Mouse (Mus musculus) MEL-GATA-1-ER (cell line): ENCODE results near the gene Ltf.

Experiments used
- DNase-seq: peaks from one replicate; pipeline ENCODE4 v3.0.0-alpha.2; 2012; ENCODE audit warnings: low read depth; ENCODE audit errors: extremely low read depth

The Ltf gene

DNA sequence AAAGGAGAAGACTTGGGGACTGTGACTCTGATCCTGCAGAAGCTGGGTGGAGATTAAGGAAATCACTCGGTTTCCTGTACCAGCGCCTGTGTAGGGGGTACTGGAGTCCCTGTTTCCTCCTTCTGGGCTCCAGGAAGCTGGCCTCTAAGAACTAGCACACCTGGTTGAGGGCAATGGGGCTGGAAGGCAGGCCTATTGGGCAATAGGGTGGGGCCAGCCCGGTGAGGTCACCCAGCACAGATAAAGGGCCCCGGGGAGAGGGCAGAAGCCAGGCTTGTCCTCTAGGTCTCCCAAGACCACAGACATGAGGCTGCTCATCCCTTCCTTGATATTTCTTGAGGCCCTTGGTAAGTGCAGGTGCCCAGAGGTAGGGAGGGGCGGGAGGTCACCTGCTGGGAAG lies at the start of gene Ltf:
Gene Ltf, plus strand, starts transcription at position 250 of the 400 bp plus-strand sequence.
- DNase-seq: no peak

DNA sequence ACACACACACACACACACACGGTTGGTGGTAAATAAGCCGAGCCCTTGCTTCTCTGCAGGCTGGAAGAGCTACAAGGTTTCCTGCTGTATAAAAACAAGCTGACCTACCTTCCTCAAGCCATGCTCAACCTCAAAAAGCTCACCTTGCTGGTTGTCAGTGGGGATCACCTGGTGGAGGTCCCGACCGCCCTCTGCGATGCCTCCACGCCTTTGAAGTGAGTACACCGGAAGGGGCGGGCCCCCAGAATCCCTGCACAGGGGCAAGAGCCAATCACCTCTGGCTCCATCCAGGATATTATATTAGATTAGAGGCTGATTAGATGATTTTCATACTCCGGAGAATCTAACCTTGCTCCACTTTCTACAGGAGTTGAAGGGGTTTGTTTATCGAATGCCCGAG lies 39.7 kb upstream of the Ltf start:
- DNase-seq: no peak

DNA sequence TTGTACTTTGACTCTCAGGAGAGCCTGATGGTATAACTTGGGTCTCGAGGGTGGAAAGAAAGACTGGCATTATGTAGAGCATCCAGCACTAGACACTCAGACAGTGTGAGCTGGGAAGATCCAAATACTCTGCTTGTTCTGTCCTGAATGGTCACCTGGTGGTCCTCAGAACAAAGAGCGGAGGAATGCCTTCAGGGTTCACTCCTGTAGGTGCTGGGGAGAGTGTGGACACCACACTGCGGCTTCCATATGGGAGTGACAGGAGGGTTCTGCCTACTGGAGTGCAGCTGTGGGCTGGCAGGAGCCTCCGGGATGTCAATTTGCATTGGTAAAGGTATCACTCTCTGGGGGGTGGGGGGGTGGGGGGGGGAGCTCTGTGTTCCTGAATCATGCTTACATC lies 36.7 kb upstream of the Ltf start:
- DNase-seq: no peak

DNA sequence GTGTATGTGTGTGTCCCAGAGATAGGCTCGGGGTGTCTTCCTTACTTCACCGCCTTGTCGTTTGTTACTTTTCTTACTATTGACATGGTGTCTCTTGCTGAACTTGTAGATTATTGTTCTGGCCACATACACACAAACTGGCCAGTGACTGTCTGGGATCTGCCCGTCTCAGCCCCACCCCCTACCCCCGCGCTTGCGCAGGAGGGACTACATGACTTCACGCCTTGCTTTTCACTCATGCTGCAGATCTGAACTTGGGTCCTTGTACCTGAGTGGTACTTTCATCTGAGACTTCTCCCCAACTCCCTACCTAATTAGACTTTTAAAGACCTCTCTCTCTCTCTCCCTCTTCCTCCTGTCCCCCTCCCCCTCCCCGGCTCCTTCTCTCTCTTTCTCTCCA lies 35.0 kb upstream of the Ltf start:
- no peak for DNase-seq

DNA sequence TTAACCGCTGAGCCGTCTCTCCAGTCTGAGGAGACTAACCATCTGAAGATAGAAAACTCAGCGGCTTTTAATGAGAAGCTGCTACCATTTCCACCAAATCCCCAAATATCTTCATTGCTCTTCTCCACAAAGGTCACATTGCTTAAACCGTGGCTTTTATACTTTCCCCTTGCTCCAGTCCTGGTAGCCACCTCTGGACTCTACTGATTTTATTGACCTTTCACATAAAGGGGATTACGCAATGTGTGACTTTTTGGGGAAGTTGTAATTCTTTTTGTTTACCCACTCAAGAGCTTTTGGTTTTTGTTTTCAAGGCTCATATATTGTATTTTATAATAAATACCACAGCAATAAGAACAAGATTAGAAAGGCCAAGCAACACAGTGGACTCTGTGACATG lies 33.5 kb upstream of the Ltf start:
- no peak for DNase-seq

DNA sequence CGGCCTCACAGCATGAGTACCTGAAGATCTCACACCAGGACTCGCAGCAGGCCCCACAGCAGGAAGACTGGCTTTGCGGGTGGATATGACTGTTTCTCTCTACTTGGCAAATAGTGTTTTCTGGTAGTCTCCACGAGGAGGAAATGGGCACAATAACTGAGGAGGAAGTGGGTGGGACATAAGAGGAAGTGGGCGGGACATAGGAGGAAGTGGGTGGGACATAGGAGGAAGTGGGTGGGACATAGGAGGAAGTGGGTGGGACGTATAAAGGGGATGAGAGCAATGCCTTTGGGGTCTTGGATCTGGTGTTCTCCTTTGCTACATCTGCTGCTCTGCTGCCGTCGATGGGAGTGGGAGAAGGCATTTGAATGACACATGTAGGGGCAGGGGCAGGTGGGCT lies 33.1 kb upstream of the Ltf start:
- DNase-seq: no peak

DNA sequence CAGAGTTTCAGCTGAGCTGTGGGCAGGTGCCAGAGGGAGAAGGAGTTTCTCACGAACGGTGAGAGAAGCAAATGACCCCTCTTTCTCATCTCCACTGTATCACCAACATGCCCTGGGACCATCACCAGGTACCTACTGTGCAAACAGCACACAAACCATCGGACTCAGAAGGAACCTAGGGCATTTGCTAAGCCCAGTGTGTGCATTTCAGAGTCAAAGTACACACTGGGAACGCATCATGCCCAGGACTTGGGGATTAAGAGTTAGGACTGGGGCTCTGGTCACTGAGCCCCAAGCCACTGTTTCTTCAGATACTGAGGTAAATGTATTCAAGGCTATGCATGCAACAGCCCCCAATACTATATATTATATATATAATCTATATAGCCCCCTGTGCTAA lies 31.7 kb upstream of the Ltf start:
- no peak for DNase-seq

DNA sequence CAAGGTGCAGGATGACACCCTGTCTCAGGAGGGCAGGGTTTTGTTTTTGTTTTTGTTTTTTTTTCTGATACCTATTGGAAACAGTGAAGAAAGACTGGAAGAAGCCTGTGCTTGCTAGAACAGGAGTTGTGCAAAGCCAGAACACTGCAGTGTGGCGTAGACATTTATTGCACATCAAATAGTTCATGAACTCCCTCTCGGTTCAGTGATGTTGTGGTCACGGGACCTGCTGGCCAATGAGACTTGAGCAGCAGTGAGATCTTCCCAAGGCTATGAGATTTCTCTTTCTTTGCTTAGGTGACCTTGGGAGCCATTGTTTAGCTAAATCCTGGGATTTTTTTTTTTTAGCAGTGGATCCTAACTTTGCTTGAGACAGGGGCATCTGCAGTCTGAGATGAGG lies 31.0 kb upstream of the Ltf start:
- no peak for DNase-seq

DNA sequence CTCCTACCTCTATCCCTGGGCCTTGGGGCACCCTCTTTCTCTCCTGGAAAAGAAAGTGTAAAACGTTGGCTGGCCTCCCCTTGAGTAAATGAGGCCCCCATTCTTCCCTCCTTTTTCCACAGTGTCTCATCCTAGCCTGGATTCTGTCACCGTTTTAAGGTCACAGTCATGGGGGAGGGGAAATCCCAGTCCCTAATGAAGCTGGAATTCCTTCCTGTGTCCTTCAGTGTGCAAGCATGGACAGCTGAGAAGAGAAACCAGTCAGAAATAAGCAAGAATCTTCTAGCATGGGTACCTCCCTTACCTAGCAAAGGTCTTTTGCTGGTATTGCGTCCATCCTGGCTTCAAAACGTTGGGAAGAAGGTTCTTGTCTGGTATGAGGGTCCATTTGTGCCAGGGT lies 29.9 kb upstream of the Ltf start:
- no peak for DNase-seq

DNA sequence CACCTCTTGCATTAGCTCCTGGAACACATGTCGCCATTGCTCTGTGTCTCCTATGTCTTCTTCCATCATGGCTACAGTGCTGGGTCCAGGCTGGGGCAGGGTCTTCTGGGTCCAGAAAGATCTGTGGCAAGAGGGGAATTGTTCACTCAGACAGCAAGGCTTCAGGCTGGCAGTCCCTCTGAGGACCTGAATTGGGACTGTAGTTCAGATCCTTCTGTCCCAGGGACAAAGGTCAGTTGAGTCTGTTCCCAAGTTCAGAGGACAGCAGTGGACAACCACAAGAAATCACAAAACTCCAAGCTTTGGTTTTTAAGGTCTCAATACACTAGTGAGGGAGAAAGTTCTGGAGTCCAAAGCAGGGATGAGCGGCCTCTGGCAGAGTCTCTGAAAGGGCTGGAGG lies 29.5 kb upstream of the Ltf start:
- no peak for DNase-seq

DNA sequence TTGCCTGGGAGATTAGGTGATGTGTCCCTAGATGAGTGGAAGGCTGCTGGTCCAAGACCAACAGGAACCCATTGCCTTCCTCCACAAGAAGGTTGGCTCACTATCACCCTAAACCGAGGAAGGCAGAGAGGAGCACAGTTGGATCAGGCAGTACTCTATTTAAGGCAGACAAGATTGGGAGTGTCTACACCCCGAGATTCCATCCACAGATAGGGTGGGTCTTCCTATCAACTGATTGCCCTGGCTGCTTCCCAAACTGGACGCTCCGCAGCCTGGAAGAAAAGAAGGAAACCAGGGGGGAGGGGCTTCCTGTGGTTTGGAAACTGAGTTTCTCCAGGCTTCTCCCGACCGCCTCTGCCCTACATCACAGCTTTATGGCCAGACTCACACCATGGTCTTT lies 28.9 kb upstream of the Ltf start, which contains the start of gene Rtp3:
Gene Rtp3, minus strand, starts transcription at position 380 of the 400 bp plus-strand sequence.
- no peak for DNase-seq

DNA sequence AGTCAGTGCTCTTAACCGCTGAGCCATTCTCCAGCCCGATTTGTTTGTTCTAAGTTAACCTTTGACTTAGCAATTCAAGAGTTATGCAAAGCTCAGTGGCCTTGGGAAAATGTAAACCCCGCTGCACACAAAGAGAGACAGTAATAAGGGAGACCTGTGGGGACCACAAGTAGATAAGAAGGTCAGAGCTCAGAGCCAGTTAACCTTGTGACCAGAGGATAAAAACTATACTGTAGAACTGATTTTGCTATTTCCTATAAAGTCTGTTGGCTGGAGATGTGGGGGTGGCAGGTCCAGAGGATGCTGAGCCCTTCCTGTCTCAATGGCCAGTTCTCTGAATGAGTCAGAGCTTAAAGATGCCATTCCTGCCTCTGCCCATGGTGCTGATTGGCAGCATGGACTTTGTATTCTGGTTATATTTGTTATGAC lies 25.8 kb upstream of the Ltf start:
- DNase-seq: no peak

DNA sequence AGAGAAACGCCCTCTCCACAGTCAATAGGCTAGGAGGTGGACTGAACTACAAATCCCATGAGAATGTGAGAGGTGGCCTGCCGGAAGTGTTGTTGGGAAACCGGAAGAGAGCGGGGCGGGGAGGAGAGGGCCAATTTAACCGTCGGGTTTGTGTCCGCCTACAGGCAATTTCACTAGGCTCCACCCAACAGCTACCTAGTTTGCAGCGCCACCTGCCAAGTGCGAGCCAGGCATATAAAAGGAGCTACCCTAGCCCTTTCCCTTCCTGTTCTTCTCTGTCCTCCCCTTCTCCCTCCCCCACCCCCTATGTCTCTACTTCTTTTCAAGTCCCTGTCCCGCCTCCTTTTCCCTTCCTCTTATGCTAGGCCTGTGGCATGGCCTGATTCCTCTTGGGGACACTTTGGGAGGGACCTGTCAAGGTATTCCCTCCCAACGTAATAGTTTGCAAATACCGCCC lies 24.3 kb upstream of the Ltf start:
- peak; percentile 77 for DNase-seq

DNA sequence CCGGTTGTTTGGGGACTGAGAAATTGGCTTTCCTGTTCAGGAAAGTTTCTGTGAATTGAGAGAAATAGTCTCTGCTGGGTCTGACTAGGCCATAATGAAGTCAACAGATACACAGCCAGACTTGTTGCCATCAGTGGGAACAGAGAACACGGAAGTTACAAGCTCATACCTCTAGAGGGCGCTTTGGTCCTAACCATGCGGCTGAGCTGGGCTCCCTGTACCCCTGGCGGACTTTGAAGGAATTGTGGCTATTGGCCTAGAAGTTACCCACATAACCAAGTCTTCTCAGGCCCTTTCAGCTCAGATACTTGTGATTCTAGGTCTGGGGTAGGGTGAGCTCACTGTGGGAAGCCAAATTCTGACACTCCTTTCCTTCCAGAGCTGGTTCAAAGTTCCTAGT lies 21.8 kb upstream of the Ltf start:
- peak; percentile 82 for DNase-seq

DNA sequence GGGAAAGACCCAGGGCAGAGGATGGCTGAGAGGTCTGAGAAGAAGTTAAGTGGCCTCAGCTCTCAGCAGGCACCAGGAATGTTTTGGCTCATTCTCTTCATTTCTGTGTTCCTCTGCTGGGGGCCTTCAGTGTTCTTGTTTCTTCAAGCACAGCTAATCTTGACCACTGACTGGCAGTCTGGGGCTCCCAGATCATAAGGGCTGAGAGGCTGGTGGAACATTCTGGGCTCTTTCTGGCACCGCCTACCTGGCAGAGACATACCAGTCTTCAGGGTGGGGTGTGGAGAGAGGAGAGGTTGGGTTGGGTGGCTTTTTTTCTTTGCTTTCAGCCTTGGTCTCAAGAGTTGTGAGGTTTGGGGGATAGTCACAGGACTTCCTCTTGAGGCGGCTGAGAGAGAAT lies 20.0 kb upstream of the Ltf start:
- DNase-seq: no peak

DNA sequence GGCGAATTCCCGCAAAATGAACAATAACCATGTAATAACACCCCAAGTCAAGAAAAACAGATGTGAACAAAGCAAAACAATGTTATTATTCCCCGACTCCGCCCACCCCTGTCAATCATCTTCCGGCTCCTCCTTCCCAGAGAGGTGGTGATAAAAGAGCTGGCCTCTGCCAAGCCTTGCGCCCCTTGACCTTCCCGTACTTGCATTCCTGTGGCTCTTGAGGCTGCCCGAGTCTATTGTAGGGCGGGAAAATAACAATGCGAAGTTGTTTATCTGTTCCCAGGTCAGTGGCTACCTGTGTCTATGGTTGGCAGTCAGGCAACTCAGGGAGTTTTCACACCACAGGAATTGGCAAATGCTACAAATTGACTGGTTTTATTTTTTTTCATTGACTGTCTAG lies 19.2 kb upstream of the Ltf start:
- DNase-seq: no peak

DNA sequence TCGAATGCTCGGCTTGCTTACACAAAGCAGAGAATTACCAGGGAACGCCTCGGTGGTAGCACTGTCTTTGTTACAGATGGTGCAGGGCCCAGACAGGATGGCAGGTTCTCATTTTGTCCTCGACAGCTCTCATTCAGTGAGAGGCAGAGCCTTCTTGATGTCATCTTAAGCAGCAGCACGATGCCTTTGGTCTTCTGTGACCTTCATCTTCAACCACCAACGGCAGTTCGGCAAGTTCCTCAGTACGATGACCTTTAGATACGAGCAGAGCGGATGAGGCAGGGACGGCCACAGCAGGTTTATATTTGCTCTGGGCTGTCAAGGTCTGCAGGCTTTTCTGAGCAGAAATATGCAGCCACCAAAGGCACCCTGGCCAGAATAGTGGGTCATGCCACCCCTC lies 17.4 kb upstream of the Ltf start:
- DNase-seq: no peak

DNA sequence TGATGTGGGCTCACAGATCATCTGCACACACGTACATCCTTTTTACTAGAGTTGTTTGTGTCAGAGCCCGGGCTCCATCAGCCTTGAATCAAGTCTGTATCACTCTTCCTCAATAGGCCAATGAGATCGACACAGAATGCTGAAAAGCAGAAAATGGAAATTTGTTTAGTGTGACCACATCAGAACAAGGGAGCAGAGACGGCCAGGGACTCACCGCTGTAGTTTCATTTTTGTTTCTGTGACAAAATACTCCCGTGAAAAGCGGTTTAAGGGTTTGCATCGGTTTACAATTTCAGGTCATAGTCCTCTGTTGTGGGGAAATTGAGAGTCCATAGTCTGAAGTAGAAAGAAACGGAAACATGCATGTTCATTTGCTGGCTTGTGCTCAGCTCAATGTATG lies 15.8 kb upstream of the Ltf start:
- DNase-seq: no peak

DNA sequence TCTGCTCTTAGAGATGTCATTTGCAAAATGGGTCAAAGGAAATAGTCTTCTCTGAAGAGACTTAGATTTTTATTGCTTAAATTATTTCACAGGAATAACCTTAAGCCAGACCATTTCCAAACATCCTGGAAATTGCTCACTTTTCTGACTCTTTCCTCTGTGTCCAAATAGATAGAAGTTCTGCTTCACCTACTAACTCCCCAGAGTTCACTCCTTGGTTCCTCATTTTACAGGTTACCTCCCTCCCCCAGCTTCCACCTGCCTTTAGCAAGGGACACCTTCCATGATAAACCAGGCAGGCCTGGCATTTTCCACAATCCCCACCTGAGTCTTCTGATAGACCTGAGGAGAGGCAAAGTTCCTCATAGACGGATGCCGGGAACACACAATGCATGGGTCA lies 12.5 kb upstream of the Ltf start:
- no peak for DNase-seq

DNA sequence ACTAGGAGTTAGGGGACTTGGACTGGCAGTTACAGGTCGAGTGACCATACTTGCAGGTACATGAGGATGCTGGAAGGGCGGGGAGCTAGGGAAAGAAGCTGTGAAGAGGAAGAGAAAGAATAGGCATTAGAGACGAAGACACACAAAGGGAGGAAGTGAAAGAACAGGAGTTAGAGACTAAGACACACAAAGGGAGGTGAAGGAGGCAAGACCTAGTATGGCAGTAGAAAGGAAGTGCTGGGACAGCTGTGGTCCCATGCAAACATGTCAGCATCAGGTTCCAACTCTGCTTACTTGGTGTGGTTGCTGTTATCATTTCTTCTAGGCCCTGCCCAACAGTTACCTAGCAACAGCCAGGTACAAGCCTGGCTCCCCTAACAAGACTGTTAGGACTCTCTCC lies 9.3 kb upstream of the Ltf start:
- no peak for DNase-seq

DNA sequence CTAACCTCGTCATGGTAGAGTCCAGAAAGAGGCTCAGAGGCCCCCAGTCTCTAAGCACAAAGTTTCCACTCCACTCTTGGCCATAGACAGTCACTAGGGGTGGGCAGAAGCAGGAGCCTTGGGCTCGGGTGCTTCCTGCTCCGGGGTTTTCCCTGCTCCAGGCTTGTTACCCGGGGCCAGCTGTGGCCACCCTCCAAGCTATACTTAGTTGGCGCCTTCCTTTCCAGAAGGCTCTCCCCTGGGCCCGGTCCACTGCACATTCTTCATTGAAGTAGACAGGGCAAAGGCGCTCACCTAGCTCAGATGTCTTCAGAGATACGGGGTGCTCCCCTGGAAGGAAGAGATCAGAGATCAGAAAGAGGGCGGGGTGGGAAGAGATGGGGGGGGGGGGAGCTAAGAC lies 7.5 kb upstream of the Ltf start:
- no peak for DNase-seq

DNA sequence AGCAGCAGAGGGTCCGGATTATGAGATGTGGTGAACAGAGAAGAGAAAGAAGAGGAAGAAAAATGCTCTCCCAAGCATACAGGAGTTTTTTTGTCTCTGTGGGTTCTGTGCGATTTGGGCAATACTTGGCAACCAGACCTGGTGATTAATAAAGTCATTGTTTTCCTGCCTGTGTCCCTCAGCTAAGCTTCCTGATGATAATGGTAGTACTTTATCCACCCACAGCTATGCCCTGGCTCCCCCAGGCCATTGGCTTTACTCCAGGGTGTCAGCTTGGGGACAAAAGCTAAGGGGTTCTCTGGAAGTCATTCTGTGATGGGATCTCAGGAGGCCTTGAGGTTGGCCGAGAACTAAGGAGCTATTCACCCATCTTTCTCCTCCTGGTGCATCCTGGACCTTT lies 7.0 kb upstream of the Ltf start:
- no peak for DNase-seq

DNA sequence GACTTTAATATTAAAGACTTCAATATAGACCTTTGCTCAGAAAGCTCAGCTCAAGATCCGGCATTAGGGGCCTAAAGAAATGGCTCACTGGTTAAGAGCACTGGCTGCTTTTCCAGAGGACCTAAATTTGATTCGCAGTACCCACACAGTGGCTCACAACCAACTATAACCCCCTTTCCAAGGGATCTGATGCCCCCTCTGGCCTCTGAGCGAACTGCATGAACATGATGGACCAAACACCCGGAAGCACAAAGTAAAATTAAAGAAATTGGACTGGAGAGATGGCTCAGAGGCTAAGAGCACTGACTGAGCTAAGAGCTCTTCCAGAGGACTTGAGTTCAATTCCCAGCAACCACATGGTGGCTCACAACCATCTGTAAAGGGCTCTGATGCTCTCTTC lies 3.4 kb upstream of the Ltf start:
- no peak for DNase-seq

DNA sequence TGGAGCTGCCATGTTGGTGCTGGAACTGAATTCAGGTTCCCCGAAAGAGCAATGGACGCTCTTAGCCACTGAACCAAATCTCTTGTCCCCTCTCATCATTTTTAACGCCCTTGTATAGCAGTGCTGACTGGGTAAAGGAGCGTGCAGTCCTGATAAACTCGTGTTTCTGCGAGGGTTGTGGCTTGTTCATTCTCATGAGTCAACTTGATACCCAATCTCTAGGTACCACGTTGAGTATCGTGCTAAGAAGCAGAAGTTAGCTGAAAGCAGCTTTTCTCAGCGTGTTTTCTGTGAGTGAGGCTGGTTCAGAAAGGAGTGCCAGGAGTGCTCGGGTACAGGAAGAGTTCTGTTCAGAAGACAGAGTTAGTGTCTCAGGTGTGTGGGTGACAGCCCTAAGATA lies 7.7 kb downstream of the Ltf start:
- DNase-seq: peak; percentile 85
